Mouse (Mus musculus): Measurements from ENCODE around the gene Zfp423. TPM values are rescaled to one million over a fixed set of nuclear protein-coding genes. Genes with fewer than 3 reads are reported as not detected.

The Zfp423 gene
- total RNA-seq, 2 experiments from 2014 or later: 9.1 to 14.5 TPM

GRCm38 (mm10) chr8:87818506-87818905 lies 140.9 kb downstream of the Zfp423 start:
- DNase-seq: no peak
- intact Hi-C loops (cut with DNase I): no loop called here

GRCm38 (mm10) chr8:87816141-87816540 lies 143.3 kb downstream of the Zfp423 start:
- intact Hi-C loops (cut with DNase I): no loop called here
- DNase-seq: no peak

DNA sequence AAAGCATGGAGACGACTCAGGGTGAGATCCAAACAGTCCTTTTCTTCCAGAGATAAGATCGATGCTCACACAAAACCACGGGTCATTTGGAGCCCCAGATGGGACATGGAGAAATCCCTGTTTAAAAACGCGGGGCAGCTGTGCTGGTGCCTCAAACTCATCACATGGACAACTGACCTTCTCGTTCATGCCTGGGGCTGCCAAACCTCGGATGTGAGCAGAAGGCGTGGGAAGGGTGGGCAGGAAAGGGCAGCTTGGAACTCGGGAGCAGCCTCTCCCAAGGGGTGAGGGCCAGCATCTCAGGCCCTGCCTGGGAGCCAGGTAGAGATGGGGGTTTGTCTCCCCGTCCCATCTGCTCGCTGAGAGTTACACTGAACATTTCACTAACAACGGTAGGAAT lies 146.7 kb downstream of the Zfp423 start:
- DNase-seq: no peak
- intact Hi-C loops (cut with DNase I): no loop called here

DNA sequence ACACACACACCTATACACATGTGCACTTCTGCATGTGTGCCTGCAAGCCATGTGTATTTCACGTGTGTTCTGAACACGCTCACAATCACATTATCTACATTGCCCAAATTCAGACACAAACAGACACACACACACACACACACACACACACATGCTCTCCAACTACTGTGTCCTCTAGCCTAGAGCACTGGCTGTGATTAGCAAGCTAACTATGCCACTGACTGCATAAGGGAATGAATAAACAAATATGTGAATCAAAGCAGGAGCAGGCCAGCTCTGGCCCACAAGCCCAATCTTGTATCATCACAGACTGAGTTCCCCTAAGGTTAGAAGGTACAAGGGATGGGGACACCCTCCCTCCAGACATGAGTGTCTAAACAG lies 147.3 kb downstream of the Zfp423 start:
- no peak for DNase-seq
- intact Hi-C loops (cut with DNase I): no loop called here

DNA sequence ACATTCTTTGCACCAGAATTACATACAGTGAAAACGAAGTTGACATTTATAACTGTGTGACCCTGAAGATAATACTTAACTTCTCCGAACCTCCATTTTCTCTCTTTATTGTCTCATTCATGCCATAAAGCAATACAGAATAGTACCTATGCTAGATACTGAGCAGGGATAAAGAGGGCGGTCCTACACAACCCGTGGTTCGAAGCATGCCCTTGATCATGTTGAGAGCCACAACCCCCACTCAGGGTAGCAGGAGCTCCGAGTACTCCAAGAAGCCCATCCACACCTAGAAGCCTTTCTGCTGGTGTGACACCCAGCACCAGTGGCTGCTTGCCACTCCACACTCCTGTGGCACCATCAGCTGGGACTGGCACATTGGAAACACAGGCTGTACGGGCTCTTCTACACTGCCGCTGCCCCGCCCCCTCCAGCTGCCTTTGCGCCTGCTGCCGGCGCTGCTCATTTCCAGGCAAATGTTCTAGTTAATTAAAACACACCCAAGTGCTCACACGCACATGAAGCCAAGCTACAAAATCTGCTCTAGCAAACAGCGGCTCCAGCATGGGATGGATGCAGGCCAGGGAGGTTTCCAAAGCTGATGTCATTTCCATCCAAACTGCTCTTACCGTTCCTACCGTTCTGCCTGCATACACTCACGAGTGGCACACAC lies 147.9 kb downstream of the Zfp423 start:
- DNase-seq: peak; percentile 73
- intact Hi-C loops (cut with DNase I): no loop called here

- no peak for DNase-seq
- intact Hi-C loops (cut with DNase I): no loop called here
These were observed 148.6 kb downstream of the Zfp423 start for GRCm38 (mm10) chr8:87810771-87811170.

- intact Hi-C loops (cut with DNase I): no loop called here
- peak; percentile 72 to 78 for DNase-seq
These were observed 155.0 kb downstream of the Zfp423 start for GRCm38 (mm10) chr8:87804327-87804900.

DNA sequence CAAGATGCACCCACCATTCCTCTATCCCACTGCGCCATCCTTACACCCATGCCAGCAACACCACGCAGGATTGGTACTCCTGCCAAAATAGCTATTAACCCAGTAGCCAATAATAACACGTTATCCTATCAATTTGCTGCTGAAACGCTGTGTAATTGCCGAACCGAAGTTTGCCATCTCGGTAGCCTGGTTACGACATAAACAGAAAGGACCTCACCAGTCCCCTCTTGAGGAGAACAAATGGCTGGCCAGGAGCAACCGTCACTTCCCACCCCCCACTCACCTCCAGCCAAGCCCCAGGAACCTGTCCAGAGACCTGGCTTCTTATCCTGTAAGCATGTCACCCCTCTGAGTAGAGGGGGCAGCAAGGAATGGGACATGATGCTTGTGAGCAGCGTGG lies 156.0 kb downstream of the Zfp423 start:
- intact Hi-C loops (cut with DNase I): no loop called here
- peak in 1 of 2 experiments; percentile 22 for DNase-seq

DNA sequence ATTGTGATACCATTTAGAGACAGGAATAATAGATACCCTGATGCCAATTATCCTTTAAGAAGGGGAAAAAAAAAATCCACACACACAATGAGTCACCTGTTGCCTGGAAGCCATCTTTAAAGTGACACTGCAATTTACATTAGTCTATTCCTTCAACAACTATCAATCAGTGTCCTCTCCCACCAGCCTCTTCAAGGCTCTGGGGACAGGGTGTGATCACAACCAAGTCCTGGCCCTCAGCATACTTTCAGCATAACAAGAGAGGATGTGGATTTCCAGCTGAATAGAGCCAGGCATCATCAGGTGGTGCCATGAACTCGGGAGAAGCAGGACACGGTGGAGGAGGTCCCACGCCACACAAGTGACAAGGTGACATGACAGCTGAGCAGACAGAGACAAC lies 156.8 kb downstream of the Zfp423 start:
- no peak for DNase-seq
- intact Hi-C loops (cut with DNase I): no loop called here

GRCm38 (mm10) chr8:87800121-87800520 lies 159.3 kb downstream of the Zfp423 start:
- intact Hi-C loops (cut with DNase I): no loop called here
- DNase-seq: no peak

DNA sequence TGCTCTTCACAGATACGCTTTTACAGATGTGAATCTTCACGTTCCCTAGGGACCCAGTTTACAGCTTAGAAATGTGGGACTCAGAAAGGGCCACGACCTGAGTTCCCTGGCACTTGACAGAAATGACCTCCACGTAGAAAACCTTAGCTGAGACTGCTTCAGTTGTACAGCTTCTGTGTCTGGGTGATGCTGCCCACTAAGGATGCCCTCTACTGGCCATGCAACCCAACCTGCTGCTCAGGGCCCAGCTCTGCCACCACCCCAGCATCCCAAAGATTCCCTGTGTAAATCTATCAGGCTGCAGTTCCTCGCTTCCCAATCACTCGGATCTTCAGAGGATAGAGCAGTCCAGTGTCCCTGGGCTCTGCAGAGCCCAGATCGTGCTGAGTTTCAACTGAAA lies 163.2 kb downstream of the Zfp423 start:
- intact Hi-C loops (cut with DNase I): loop anchor here (5.0 kb wide), 1 partner anchor 79 kb away; no protein-coding TSS in a partner anchor
- no peak for DNase-seq

- intact Hi-C loops (cut with DNase I): loop anchor here (5.0 kb wide), 1 partner anchor 77 kb away; no protein-coding TSS in a partner anchor
- DNase-seq: no peak
These were observed 164.8 kb downstream of the Zfp423 start for GRCm38 (mm10) chr8:87794639-87795038.

GRCm38 (mm10) chr8:87791103-87791502 lies 168.3 kb downstream of the Zfp423 start:
- peak; percentile 37 to 47 for DNase-seq
- intact Hi-C loops (cut with DNase I): no loop called here

GRCm38 (mm10) chr8:87784641-87785439 lies 174.6 kb downstream of the Zfp423 start:
- intact Hi-C loops (cut with DNase I): no loop called here
- no peak for DNase-seq

DNA sequence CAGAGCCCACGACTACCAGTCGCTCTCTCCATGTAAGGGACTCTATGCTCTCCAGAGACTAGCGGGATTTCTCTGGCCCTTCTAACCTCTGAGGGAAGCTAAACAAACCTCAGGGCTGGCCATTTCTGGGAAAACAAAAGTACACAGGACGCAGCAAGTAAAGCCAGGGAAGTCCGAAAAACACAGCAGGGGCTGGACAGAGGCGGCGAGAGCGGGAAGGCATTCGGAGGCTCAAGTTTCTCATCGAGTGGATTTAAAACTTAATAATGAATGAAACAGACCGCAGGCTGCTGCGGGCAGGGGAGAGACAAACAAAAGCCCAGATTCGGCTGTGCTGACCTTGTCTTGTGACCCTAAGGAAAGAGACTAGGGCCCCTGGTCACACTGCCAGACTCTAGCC lies 175.2 kb downstream of the Zfp423 start:
- intact Hi-C loops (cut with DNase I): no loop called here
- peak in 1 of 2 experiments; percentile 19 for DNase-seq

DNA sequence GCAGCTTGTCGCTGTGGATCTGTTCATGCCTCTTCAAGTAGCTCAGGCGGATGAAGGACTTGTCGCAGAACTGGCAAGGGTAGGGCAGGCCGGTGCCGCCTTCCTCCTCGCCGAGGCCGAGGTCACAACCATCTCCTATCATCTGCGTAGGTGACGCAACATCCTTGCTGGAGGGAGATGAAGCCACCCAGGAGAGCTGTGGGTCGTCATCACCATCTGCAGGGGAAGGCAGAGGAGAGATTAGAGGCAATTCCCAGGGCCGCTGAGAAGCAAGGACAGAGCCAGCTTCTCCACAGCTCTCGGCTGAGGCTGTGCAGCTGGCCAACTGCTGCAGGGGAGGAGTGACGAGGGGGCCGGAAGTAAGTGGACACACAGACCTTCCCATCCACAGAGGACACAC lies 176.2 kb downstream of the Zfp423 start:
- intact Hi-C loops (cut with DNase I): no loop called here
- peak; percentile 55 to 63 for DNase-seq

GRCm38 (mm10) chr8:87777586-87777985 lies 181.8 kb downstream of the Zfp423 start:
- DNase-seq: no peak
- intact Hi-C loops (cut with DNase I): no loop called here

DNA sequence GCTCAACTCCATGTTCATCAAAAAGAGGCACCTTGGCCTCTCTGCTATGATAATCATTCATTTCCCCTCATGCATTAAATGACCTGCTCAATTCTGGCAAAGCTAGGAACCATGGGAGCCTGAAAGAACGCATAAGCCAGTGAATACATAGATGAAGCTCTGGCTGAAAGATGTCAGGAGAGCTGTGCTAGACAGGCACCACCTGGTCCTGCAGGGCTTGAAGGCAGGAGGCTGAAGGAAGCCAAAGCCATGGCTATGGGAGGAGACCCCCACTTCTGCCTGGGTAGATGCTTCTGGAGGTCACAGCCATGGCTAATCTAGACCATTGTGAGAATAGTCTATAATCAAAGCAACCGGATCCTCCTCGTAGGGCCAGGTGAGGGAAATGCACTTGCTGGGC lies 183.5 kb downstream of the Zfp423 start:
- DNase-seq: no peak
- intact Hi-C loops (cut with DNase I): no loop called here

DNA sequence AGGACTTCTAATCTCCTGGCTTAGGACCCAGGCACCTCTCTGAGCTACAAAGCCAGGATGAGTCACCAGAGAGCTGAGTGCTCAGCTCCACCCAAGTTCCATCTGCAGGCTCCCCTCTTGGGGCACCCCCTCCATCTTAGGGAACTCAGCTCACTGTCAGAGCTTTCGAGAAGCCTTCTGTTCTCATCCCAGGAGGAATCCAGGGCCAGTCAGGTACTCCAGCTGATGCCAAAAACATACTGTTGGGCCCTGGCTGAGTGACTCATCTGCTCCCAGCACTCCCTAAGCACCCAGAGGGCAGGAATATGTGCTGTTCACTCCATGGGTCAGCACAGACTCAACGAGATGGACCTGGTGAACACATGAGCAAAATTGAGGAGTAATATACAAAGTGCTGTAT lies 184.4 kb downstream of the Zfp423 start:
- no peak for DNase-seq
- intact Hi-C loops (cut with DNase I): no loop called here

- intact Hi-C loops (cut with DNase I): no loop called here
- DNase-seq: no peak
These were observed 186.4 kb downstream of the Zfp423 start for GRCm38 (mm10) chr8:87772894-87773502.

- DNase-seq: no peak
- intact Hi-C loops (cut with DNase I): no loop called here
These were observed 191.5 kb downstream of the Zfp423 start for GRCm38 (mm10) chr8:87767882-87768281.
